Mouse (Mus musculus) cerebral cortex, adult 2 months (tissue): ENCODE measurements around the gene Olfr742.

ENCODE experiments used
- WGBS: fragments of 180-500 bp; shearing (Covaris S2); methylation state at CpG from one replicate; pipeline ENCODE4 v1.1.7; 2018; 5-methylcytosine and 5-hydroxymethylcytosine counted together

The Olfr742 gene

GRCm38 (mm10) chr14:50503300-50503699 lies at the start of gene Olfr742:
Gene Olfr742, plus strand, starts transcription at chr14:50503600.
- 50% methylated on average over 2 of the region's 2 CpGs for WGBS

GRCm38 (mm10) chr14:50472438-50472837 lies 31.0 kb upstream of the Olfr742 start, which contains the start of gene Olfr741:
Gene Olfr741, plus strand, starts transcription at chr14:50472738.
- WGBS: 73% methylated on average over 2 of the region's 2 CpGs

- WGBS: 74% methylated on average over 2 of the region's 2 CpGs
Measured at GRCm38 (mm10) chr14:50478406-50478805, 25.0 kb upstream of the Olfr742 start.

GRCm38 (mm10) chr14:50521539-50521938 lies 18.1 kb downstream of the Olfr742 start, which contains the start of gene Olfr743:
Gene Olfr743, plus strand, starts transcription at chr14:50521839.

GRCm38 (mm10) chr14:50552734-50553133 lies 49.3 kb downstream of the Olfr742 start:
- WGBS: 85% methylated on average over 2 of the region's 2 CpGs
